Mouse (Mus musculus): ENCODE data around the gene Usp3. TPM values are rescaled to one million over a fixed set of nuclear protein-coding genes. Genes with fewer than 3 reads are reported as not detected.

Gene Usp3
- 75.2 and 92.2 TPM in 2 replicates for polyA plus RNA-seq (2015; fragmentation: Nextera tagmentation; extraction: Ambion mirVana)

GRCm38 (mm10) chr9:66592708-66593612 lies at the start of gene Usp3:
TSS of gene Usp3 (minus strand) at chr9:66593142.
- Histone ChIP-seq H3K4me3 (peak within 1 kb of the TSS; percentile 87), H3K9me3 (no peaks in the 10 kb centered on the region), H3K9ac (peak within 1 kb of the TSS; percentile 98), H3K27me3 (no peaks in the 10 kb centered on the region), H3K4me2 (peak within 1 kb of the TSS; percentile 74), H3K4me1 (peaks cover 44% of the 10 kb centered on the region), H3K36me3 (no peaks in the 10 kb centered on the region), H3K27ac (peak within 1 kb of the TSS; percentile 95)
- WGBS: under 1% methylated on average over 73 of the region's 73 CpGs
- ATAC-seq (ENCODE audit: insufficient number of reproducible peaks, insufficient read depth, low FRiP score, low TSS enrichment, low read depth): peak; percentile 92

- 83% methylated on average over 7 of the region's 7 CpGs for WGBS
- Histone ChIP-seq H3K4me3 (no peak overlapping the region), H3K9me3 (no peaks in the 10 kb centered on the region), H3K36me3 (no peaks in the 10 kb centered on the region), H3K4me1 (no peaks in the 10 kb centered on the region), H3K9ac (no peak overlapping the region), H3K27me3 (no peaks in the 10 kb centered on the region), H3K27ac (no peak overlapping the region), H3K4me2 (no peak overlapping the region)
- no peak for ATAC-seq (ENCODE audit: insufficient number of reproducible peaks, insufficient read depth, low FRiP score, low TSS enrichment, low read depth)
Measured at GRCm38 (mm10) chr9:66640491-66640890, 47.5 kb upstream of the Usp3 start.

GRCm38 (mm10) chr9:66639626-66640025 lies 46.7 kb upstream of the Usp3 start:
- no peaks in the 10 kb centered on the region for H3K36me3 ChIP-seq
- H3K27ac ChIP-seq: no peak overlapping the region
- H3K9ac ChIP-seq: no peak overlapping the region
- H3K4me3 ChIP-seq: no peak overlapping the region
- H3K4me2 ChIP-seq: no peak overlapping the region
- no peaks in the 10 kb centered on the region for H3K27me3 ChIP-seq
- 94% methylated on average over 2 of the region's 2 CpGs for WGBS
- no peaks in the 10 kb centered on the region for H3K9me3 ChIP-seq
- no peak for ATAC-seq (ENCODE audit: insufficient number of reproducible peaks, insufficient read depth, low FRiP score, low TSS enrichment, low read depth)
- no peaks in the 10 kb centered on the region for H3K4me1 ChIP-seq

- no peak overlapping the region for H3K9ac ChIP-seq
- 76% methylated on average over 1 of the region's 1 CpGs for WGBS
Measured at GRCm38 (mm10) chr9:66632441-66632840, 39.5 kb upstream of the Usp3 start.

GRCm38 (mm10) chr9:66630931-66631330 lies 38.0 kb upstream of the Usp3 start:
- WGBS: 4% methylated on average over 1 of the region's 1 CpGs
- no peaks in the 10 kb centered on the region for H3K36me3 ChIP-seq
- no peaks in the 10 kb centered on the region for H3K27me3 ChIP-seq
- no peak for ATAC-seq (ENCODE audit: insufficient number of reproducible peaks, insufficient read depth, low FRiP score, low TSS enrichment, low read depth)
- peak overlapping the region; percentile 33; the same call in 1 of the 2 replicates for H3K27ac ChIP-seq
- H3K9me3 ChIP-seq: no peaks in the 10 kb centered on the region
- no peak overlapping the region for H3K4me3 ChIP-seq
- no peak overlapping the region for H3K4me2 ChIP-seq
- H3K4me1 ChIP-seq: peaks cover 29% of the 10 kb centered on the region
- H3K9ac ChIP-seq: no peak overlapping the region

More at GRCm38 (mm10) chr9:66632441-66632840, 39.5 kb upstream of the Usp3 start:
- H3K9me3 ChIP-seq: no peaks in the 10 kb centered on the region
- no peak overlapping the region for H3K4me3 ChIP-seq
- ATAC-seq (ENCODE audit: insufficient number of reproducible peaks, insufficient read depth, low FRiP score, low TSS enrichment, low read depth): no peak
- no peaks in the 10 kb centered on the region for H3K27me3 ChIP-seq
- no peaks in the 10 kb centered on the region for H3K36me3 ChIP-seq
- H3K4me1 ChIP-seq: peaks cover 29% of the 10 kb centered on the region
- no peak overlapping the region for H3K4me2 ChIP-seq
- no peak overlapping the region for H3K27ac ChIP-seq

GRCm38 (mm10) chr9:66626661-66627060 lies 33.7 kb upstream of the Usp3 start:
- H3K4me1 ChIP-seq: peaks cover 30% of the 10 kb centered on the region
- no peaks in the 10 kb centered on the region for H3K27me3 ChIP-seq
- ATAC-seq (ENCODE audit: insufficient number of reproducible peaks, insufficient read depth, low FRiP score, low TSS enrichment, low read depth): no peak
- H3K9ac ChIP-seq: no peak overlapping the region
- H3K9me3 ChIP-seq: no peaks in the 10 kb centered on the region
- no peak overlapping the region for H3K4me2 ChIP-seq
- no peaks in the 10 kb centered on the region for H3K36me3 ChIP-seq
- no peak overlapping the region for H3K4me3 ChIP-seq
- WGBS: 84% methylated on average over 5 of the region's 5 CpGs
- H3K27ac ChIP-seq: no peak overlapping the region

- Histone ChIP-seq H3K27ac (no peak overlapping the region), H3K36me3 (no peaks in the 10 kb centered on the region), H3K4me1 (peaks cover 32% of the 10 kb centered on the region), H3K4me2 (no peak overlapping the region), H3K9me3 (no peaks in the 10 kb centered on the region), H3K4me3 (no peak overlapping the region), H3K27me3 (no peaks in the 10 kb centered on the region), H3K9ac (no peak overlapping the region)
- no peak for ATAC-seq (ENCODE audit: insufficient number of reproducible peaks, insufficient read depth, low FRiP score, low TSS enrichment, low read depth)
- 77% methylated on average over 4 of the region's 4 CpGs for WGBS
Measured at GRCm38 (mm10) chr9:66625974-66626530, 33.1 kb upstream of the Usp3 start.

- H3K36me3 ChIP-seq: no peaks in the 10 kb centered on the region
- H3K9me3 ChIP-seq: no peaks in the 10 kb centered on the region
- peaks cover 32% of the 10 kb centered on the region for H3K4me1 ChIP-seq
- no peak overlapping the region for H3K9ac ChIP-seq
- H3K27ac ChIP-seq: no peak overlapping the region
- no peak overlapping the region for H3K4me3 ChIP-seq
- WGBS: 42% methylated on average over 1 of the region's 1 CpGs
- ATAC-seq (ENCODE audit: insufficient number of reproducible peaks, insufficient read depth, low FRiP score, low TSS enrichment, low read depth): no peak
- H3K4me2 ChIP-seq: no peak overlapping the region
- H3K27me3 ChIP-seq: no peaks in the 10 kb centered on the region
Measured at GRCm38 (mm10) chr9:66624873-66625272, 31.9 kb upstream of the Usp3 start.

- H3K9me3 ChIP-seq: no peaks in the 10 kb centered on the region
- ATAC-seq (ENCODE audit: insufficient number of reproducible peaks, insufficient read depth, low FRiP score, low TSS enrichment, low read depth): no peak
Measured at GRCm38 (mm10) chr9:66623627-66624026, 30.7 kb upstream of the Usp3 start.

GRCm38 (mm10) chr9:66620581-66620981 lies 27.6 kb upstream of the Usp3 start:
- Histone ChIP-seq H3K4me2 (peak overlapping the region; percentile 16; the same call in 1 of the 2 replicates), H3K4me3 (no peak overlapping the region), H3K9me3 (no peaks in the 10 kb centered on the region), H3K27me3 (no peaks in the 10 kb centered on the region), H3K27ac (peak overlapping the region; percentile 63), H3K9ac (no peak overlapping the region), H3K4me1 (peaks cover 31% of the 10 kb centered on the region), H3K36me3 (no peaks in the 10 kb centered on the region)
- 8% methylated on average over 6 of the region's 6 CpGs for WGBS
- peak; percentile 45 for ATAC-seq (ENCODE audit: insufficient number of reproducible peaks, insufficient read depth, low FRiP score, low TSS enrichment, low read depth)

More at GRCm38 (mm10) chr9:66623627-66624026, 30.7 kb upstream of the Usp3 start:
- Histone ChIP-seq H3K9ac (no peak overlapping the region), H3K27me3 (no peaks in the 10 kb centered on the region), H3K4me1 (peaks cover 36% of the 10 kb centered on the region), H3K27ac (no peak overlapping the region), H3K36me3 (no peaks in the 10 kb centered on the region), H3K4me2 (no peak overlapping the region), H3K4me3 (no peak overlapping the region)
- WGBS: 60% methylated on average over 1 of the region's 1 CpGs

GRCm38 (mm10) chr9:66620055-66620454 lies 27.1 kb upstream of the Usp3 start:
- H3K4me2 ChIP-seq: no peak overlapping the region
- H3K27ac ChIP-seq: peak overlapping the region; percentile 63
- no peaks in the 10 kb centered on the region for H3K9me3 ChIP-seq

GRCm38 (mm10) chr9:66617812-66618211 lies 24.9 kb upstream of the Usp3 start:
- no peak overlapping the region for H3K4me2 ChIP-seq
- no peaks in the 10 kb centered on the region for H3K36me3 ChIP-seq
- H3K9me3 ChIP-seq: no peaks in the 10 kb centered on the region
- H3K4me1 ChIP-seq: peaks cover 35% of the 10 kb centered on the region
- no peaks in the 10 kb centered on the region for H3K27me3 ChIP-seq
- no peak overlapping the region for H3K27ac ChIP-seq
- ATAC-seq (ENCODE audit: insufficient number of reproducible peaks, insufficient read depth, low FRiP score, low TSS enrichment, low read depth): no peak
- 94% methylated on average over 2 of the region's 2 CpGs for WGBS
- no peak overlapping the region for H3K4me3 ChIP-seq
- no peak overlapping the region for H3K9ac ChIP-seq

More at GRCm38 (mm10) chr9:66620055-66620454, 27.1 kb upstream of the Usp3 start:
- H3K36me3 ChIP-seq: no peaks in the 10 kb centered on the region
- peaks cover 35% of the 10 kb centered on the region for H3K4me1 ChIP-seq
- 77% methylated on average over 1 of the region's 1 CpGs for WGBS
- no peak overlapping the region for H3K4me3 ChIP-seq
- no peak overlapping the region for H3K9ac ChIP-seq
- no peaks in the 10 kb centered on the region for H3K27me3 ChIP-seq
- ATAC-seq (ENCODE audit: insufficient number of reproducible peaks, insufficient read depth, low FRiP score, low TSS enrichment, low read depth): no peak
